Mouse (Mus musculus) G1E-ER4 (cell line): Measurements from ENCODE around the gene Plxnb1. TPM values are rescaled to one million over a fixed set of nuclear protein-coding genes. Genes with fewer than 3 reads are reported as not detected.

ENCODE experiments used
- GATA1 ChIP-seq: IDR thresholded peaks from one replicate; pipeline ENCODE4 v1.8.0; 2012; ENCODE audit warnings: low read length, inconsistent platforms
- polyA plus RNA-seq: library from polyadenylated mRNA; stranded (reverse); fragments of >175 nt; gene quantifications from 2 replicates; pipeline ENCODE4 v1.2.3, GENCODE M21; 2012

The Plxnb1 gene
- polyA plus RNA-seq, 1 experiment: not detected

DNA sequence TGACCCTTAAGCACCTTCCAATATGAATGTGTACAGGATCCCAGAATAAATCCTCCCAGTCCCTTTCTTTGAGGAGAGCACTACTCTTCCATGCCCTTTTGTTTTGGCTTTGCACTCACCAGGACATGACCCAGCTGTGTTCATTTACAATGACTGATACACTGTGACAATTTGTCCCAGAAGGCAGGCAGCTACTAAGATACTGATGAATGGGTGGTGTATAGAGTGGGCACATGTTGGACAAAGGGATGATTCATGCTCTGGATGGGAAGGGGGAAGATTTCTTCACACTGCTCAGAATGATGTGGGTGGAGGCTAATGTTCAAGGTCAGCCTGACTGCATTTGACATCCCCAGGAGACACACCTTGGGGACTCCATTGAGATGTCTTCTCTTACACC, 72.1 kb downstream of the Plxnb1 start:
- no peak for TF ChIP-seq GATA1

Other genes starting within 250 kb of the Plxnb1 start
- gene Slc26a6, start 242.1 kb upstream of the Plxnb1 start, polyA plus RNA-seq: 2.7 and 3.6 TPM in 2 replicates
- not detected in 2 replicates for gene Tmem89, start 180.8 kb upstream of the Plxnb1 start, polyA plus RNA-seq
- 556 and 620 TPM in 2 replicates for gene Uqcrc1, start 158.8 kb upstream of the Plxnb1 start, polyA plus RNA-seq
- 0.09 and 0.15 TPM in 2 replicates for gene Col7a1, start 141.8 kb upstream of the Plxnb1 start, polyA plus RNA-seq
- gene Ucn2, start 109.4 kb upstream of the Plxnb1 start, polyA plus RNA-seq: 0.05 TPM in 1 of 2 replicates, not detected in the other
- gene Pfkfb4, start 103.6 kb upstream of the Plxnb1 start, polyA plus RNA-seq: 2.0 and 2.5 TPM in 2 replicates
- 291 and 305 TPM in 2 replicates for gene Shisa5, start 56.8 kb upstream of the Plxnb1 start, polyA plus RNA-seq
- gene Trex1, start 35.7 kb upstream of the Plxnb1 start, polyA plus RNA-seq: 15.1 and 36.8 TPM in 2 replicates
- gene Atrip, start 21.3 kb upstream of the Plxnb1 start, polyA plus RNA-seq: 10.4 and 11.2 TPM in 2 replicates
- 8.7 and 9.8 TPM in 2 replicates for gene Ccdc51, start 12.9 kb upstream of the Plxnb1 start, polyA plus RNA-seq
- gene Tma7, start 12.8 kb upstream of the Plxnb1 start, polyA plus RNA-seq: 418 and 445 TPM in 2 replicates
- not detected in 2 replicates for gene Fbxw21, start 66.7 kb downstream of the Plxnb1 start, polyA plus RNA-seq
- gene Fbxw13, start 100.6 kb downstream of the Plxnb1 start, polyA plus RNA-seq: not detected in 2 replicates
- not detected in 2 replicates for gene Fbxw20, start 139.4 kb downstream of the Plxnb1 start, polyA plus RNA-seq
- not detected in 2 replicates for gene Fbxw14, start 192.3 kb downstream of the Plxnb1 start, polyA plus RNA-seq
- gene Fbxw28, start 244.3 kb downstream of the Plxnb1 start, polyA plus RNA-seq: not detected in 2 replicates